Mouse (Mus musculus) CH12.LX (cell line): ENCODE data around the gene Ncor1. TPM values are rescaled to one million over a fixed set of nuclear protein-coding genes. Genes with fewer than 3 reads are reported as not detected.

Experiments
- DNase-seq: peaks from one replicate; pipeline ENCODE4 v3.0.0-alpha.2; 2013; ENCODE audit errors: extremely low read depth
- H3K27ac ChIP-seq: 2 replicates; pipeline ENCODE4 v1.5.1; 2012; ENCODE audit warnings: low read depth, mild to moderate bottlenecking, control low read depth, moderate library complexity; ENCODE audit not compliant: insufficient read depth
- H3K27me3 ChIP-seq: replicated peaks from 2 replicates; pipeline ENCODE3; 2012; ENCODE audit warnings: inconsistent platforms
- H3K36me3 ChIP-seq, 2 experiments: replicated peaks in 1 of 2; 2 replicates each; pipeline versions ENCODE3 to v1.6.1; 2012; ENCODE audit warnings: inconsistent platforms in 1 of 2, low read length in 1 of 2, mild to moderate bottlenecking in 1 of 2, mixed read lengths in 1 of 2, moderate library complexity in 1 of 2; ENCODE audit not compliant: control insufficient read depth in 1 of 2, insufficient read depth in 1 of 2
- H3K4me1 ChIP-seq, 2 experiments: 2 replicates each; pipeline ENCODE4 v1.6.1; 2012; ENCODE audit warnings: inconsistent platforms in 1 of 2, moderate library complexity in 1 of 2; ENCODE audit not compliant: insufficient read depth in 2 of 2, control insufficient read depth in 1 of 2
- H3K4me2 ChIP-seq: 2 replicates; pipeline ENCODE4 v1.6.1; 2012; ENCODE audit warnings: low read depth, mild to moderate bottlenecking, control low read depth; ENCODE audit not compliant: poor library complexity, insufficient read depth, severe bottlenecking
- H3K4me3 ChIP-seq, 3 experiments: fragments of 150-350 bp in 1 of 3; sonication (generic) in 1 of 3; replicated peaks in 1 of 3; 2 replicates each; pipeline versions ENCODE3 to v1.5.1; 2011 to 2012; ENCODE audit warnings: low read depth in 2 of 3, low read length in 2 of 3, mild to moderate bottlenecking in 2 of 3, moderate library complexity in 2 of 3, control low read depth in 1 of 3, improper control_type of control experiment in 1 of 3, inconsistent platforms in 1 of 3, mixed read lengths in 1 of 3; ENCODE audit not compliant: poor library complexity in 1 of 3
- H3K79me2 ChIP-seq: replicated peaks from 2 replicates; pipeline ENCODE4 v1.6.1; 2012; ENCODE audit warnings: mild to moderate bottlenecking, moderate library complexity; ENCODE audit not compliant: control insufficient read depth, poor library complexity, insufficient read depth, severe bottlenecking; ENCODE audit errors: extremely low read depth
- H3K9ac ChIP-seq: 2 replicates; pipeline ENCODE4 v1.6.1; 2012; ENCODE audit warnings: low read depth, mild to moderate bottlenecking, control low read depth, moderate library complexity; ENCODE audit not compliant: insufficient read depth
- H3K9me3 ChIP-seq: replicated peaks from 2 replicates; pipeline ENCODE3; 2012; ENCODE audit warnings: low read length, inconsistent platforms, mixed read lengths
- BHLHE40 ChIP-seq: IDR thresholded peaks from 2 replicates; pipeline ENCODE4 v1.6.1; 2011; ENCODE audit warnings: mild to moderate bottlenecking, low read depth, low read length, improper control_type of control experiment
- CHD2 ChIP-seq: IDR thresholded peaks from 2 replicates; pipeline ENCODE4 v1.6.1; 2011; ENCODE audit warnings: low read length, improper control_type of control experiment
- CTCF ChIP-seq, 2 experiments: IDR thresholded peaks in 1 of 2; conservative IDR thresholded peaks in 1 of 2; 2 replicates each; pipeline ENCODE4 v1.5.1; 2011 to 2012; ENCODE audit warnings: low read depth in 2 of 2, low read length in 2 of 2, improper control_type of control experiment in 1 of 2, inconsistent platforms in 1 of 2, mild to moderate bottlenecking in 1 of 2, moderate library complexity in 1 of 2
- E2F4 ChIP-seq: IDR thresholded peaks from 2 replicates; pipeline ENCODE4 v1.6.1; 2011; ENCODE audit warnings: low read depth, low read length, improper control_type of control experiment; ENCODE audit not compliant: insufficient replicate concordance
- ETS1 ChIP-seq: conservative IDR thresholded peaks from 2 replicates; pipeline ENCODE4 v1.6.1; 2012; ENCODE audit warnings: low read depth, mild to moderate bottlenecking, inconsistent platforms, low read length, improper control_type of control experiment, moderate library complexity
- GABPA ChIP-seq: IDR thresholded peaks from 2 replicates; pipeline ENCODE4 v1.6.1; 2012; ENCODE audit warnings: low read depth, low read length, improper control_type of control experiment, inconsistent platforms; ENCODE audit not compliant: insufficient replicate concordance
- HCFC1 ChIP-seq: IDR thresholded peaks from 2 replicates; pipeline ENCODE4 v1.6.1; 2012; ENCODE audit warnings: low read depth, mild to moderate bottlenecking, inconsistent platforms, low read length, improper control_type of control experiment
- JUND ChIP-seq: conservative IDR thresholded peaks from 2 replicates; pipeline ENCODE4 v1.6.1; 2011; ENCODE audit warnings: low read depth, low read length, improper control_type of control experiment
- KAT2A ChIP-seq: IDR thresholded peaks from 2 replicates; pipeline ENCODE4 v1.6.1; 2012; ENCODE audit warnings: low read length, improper control_type of control experiment, inconsistent platforms; ENCODE audit not compliant: insufficient replicate concordance
- MAX ChIP-seq: IDR thresholded peaks from 2 replicates; pipeline ENCODE4 v1.6.1; 2011; ENCODE audit warnings: low read length, improper control_type of control experiment
- MXI1 ChIP-seq: IDR thresholded peaks from 2 replicates; pipeline ENCODE4 v1.6.1; 2011; ENCODE audit warnings: mild to moderate bottlenecking, low read depth, low read length, improper control_type of control experiment
- MYC ChIP-seq: IDR thresholded peaks from 2 replicates; pipeline ENCODE4 v1.6.1; 2011; ENCODE audit warnings: low read depth, mild to moderate bottlenecking, improper control_type of control experiment, low read length
- NELFE ChIP-seq: IDR thresholded peaks from 2 replicates; pipeline ENCODE4 v1.6.1; 2011; ENCODE audit warnings: low read depth, low read length, improper control_type of control experiment
- NRF1 ChIP-seq: IDR thresholded peaks from 2 replicates; pipeline ENCODE4 v1.6.1; 2014; ENCODE audit warnings: low read depth, mild to moderate bottlenecking, inconsistent platforms, low read length, improper control_type of control experiment, moderate library complexity
- PAX5 ChIP-seq: IDR thresholded peaks from 2 replicates; pipeline ENCODE4 v1.6.1; 2012; ENCODE audit warnings: low read length, inconsistent platforms, mixed read lengths
- POLR2A ChIP-seq: IDR thresholded peaks from 2 replicates; pipeline ENCODE4 v1.6.1; 2011; ENCODE audit warnings: low read depth, mild to moderate bottlenecking, improper control_type of control experiment, low read length
- POLR2AphosphoS2 ChIP-seq: IDR thresholded peaks from 2 replicates; pipeline ENCODE4 v1.6.1; 2011; ENCODE audit warnings: low read depth, low read length, improper control_type of control experiment
- RAD21 ChIP-seq: IDR thresholded peaks from 2 replicates; pipeline ENCODE4 v1.6.1; 2011; ENCODE audit warnings: low read depth, mild to moderate bottlenecking, low read length, improper control_type of control experiment, moderate library complexity
- RCOR1 ChIP-seq: conservative IDR thresholded peaks from 2 replicates; pipeline ENCODE4 v1.6.1; 2012; ENCODE audit warnings: low read depth, mild to moderate bottlenecking, inconsistent platforms, low read length, improper control_type of control experiment
- SIN3A ChIP-seq: IDR thresholded peaks from 2 replicates; pipeline ENCODE4 v1.6.1; 2012; ENCODE audit warnings: low read length, improper control_type of control experiment, inconsistent platforms
- SMC3 ChIP-seq: IDR thresholded peaks from 2 replicates; pipeline ENCODE4 v1.6.1; 2011; ENCODE audit warnings: low read depth, low read length, improper control_type of control experiment
- TBP ChIP-seq: conservative IDR thresholded peaks from 2 replicates; pipeline ENCODE4 v1.6.1; 2011; ENCODE audit warnings: low read depth, low read length, improper control_type of control experiment
- TCF12 ChIP-seq: IDR thresholded peaks from 2 replicates; pipeline ENCODE4 v1.6.1; 2014; ENCODE audit warnings: low read depth, mild to moderate bottlenecking, inconsistent platforms, low read length, improper control_type of control experiment
- USF1 ChIP-seq: IDR thresholded peaks from 2 replicates; pipeline ENCODE4 v1.6.1; 2014; ENCODE audit warnings: low read depth, mild to moderate bottlenecking, inconsistent platforms, low read length, improper control_type of control experiment
- USF2 ChIP-seq: conservative IDR thresholded peaks from 2 replicates; pipeline ENCODE4 v1.6.1; 2011; ENCODE audit warnings: low read depth, low read length, improper control_type of control experiment
- ZKSCAN1 ChIP-seq: IDR thresholded peaks from 2 replicates; pipeline ENCODE4 v1.6.1; 2012; ENCODE audit warnings: low read depth, inconsistent platforms, low read length, improper control_type of control experiment, borderline replicate concordance
- ZMIZ1 ChIP-seq: IDR thresholded peaks from 2 replicates; pipeline ENCODE4 v1.6.1; 2012; ENCODE audit warnings: low read depth, mild to moderate bottlenecking, inconsistent platforms, low read length, improper control_type of control experiment
- ZNF384 ChIP-seq: IDR thresholded peaks from 2 replicates; pipeline ENCODE4 v1.6.1; 2012; ENCODE audit warnings: low read depth, low read length, improper control_type of control experiment, inconsistent platforms
- dilution Hi-C: fragments of 300-500 bp; cut with MboI; formaldehyde crosslinking; loops from 2 replicates; pipeline ENCODE4 v1.14.3; 2020; ENCODE audit warnings: low sequenced_read_pairs; ENCODE audit not compliant: extremely low pct_unique_long_range_greater_than_20kb, extremely low pct_ligation_motif_present
- in situ Hi-C: fragments of 300-500 bp; cut with MboI; formaldehyde crosslinking; loops from 3 replicates; pipeline ENCODE4 v1.14.3; 2019; ENCODE audit warnings: low sequenced_read_pairs, low pct_ligation_motif_present, low pct_unique_long_range_greater_than_20kb, mixed read lengths
- polyA plus RNA-seq: library from polyadenylated mRNA; unstranded; fragments of >175 nt; gene quantifications from 2 replicates; pipeline ENCODE4 v1.2.1, GENCODE M21; 2012; ENCODE audit warnings: low read depth; ENCODE audit not compliant: insufficient read length
- total RNA-seq, 2 experiments: library from RNA; depleted of rRNA; stranded (reverse); fragments of 300-350 nt in 1 of 2; fragments of >200 nt in 1 of 2; gene quantifications; 2 replicates each; pipeline ENCODE4 v1.2.3; 2012 to 2014

Ncor1 gene
- total and polyA plus RNA-seq, 3 experiments, result 76.3 to 232 (median 83.8) TPM

- H3K79me2 ChIP-seq, result peaks cover 2% of the 10 kb centered on the region; the same call in 1 of the 2 replicates
- H3K9me3 ChIP-seq, result no peaks in the 10 kb centered on the region
- in situ Hi-C loops (no loop called here), dilution Hi-C loops (no loop called here)
- peaks cover 2 to 25% of the 10 kb centered on the region in 2 experiments; a peak in 2 of 4 replicates for H3K4me1 ChIP-seq
- H3K9ac ChIP-seq, result no peak overlapping the region
- H3K36me3 ChIP-seq, result peaks cover 0 to 6% of the 10 kb centered on the region in 2 experiments
- H3K4me2 ChIP-seq, result no peak overlapping the region
- no peak for DNase-seq
- H3K27ac ChIP-seq, result no peak overlapping the region
- H3K27me3 ChIP-seq, result no peaks in the 10 kb centered on the region
- TF ChIP-seq HCFC1 (no peak), USF2 (no peak), SIN3A (no peak), NELFE (no peak), ZKSCAN1 (no peak), ETS1 (no peak), RAD21 (no peak), MYC (no peak), USF1 (no peak), SMC3 (no peak), ZMIZ1 (no peak), ZNF384 (no peak), TBP (no peak)
- H3K4me3 ChIP-seq, result no peak overlapping the region
Measured at GRCm38 (mm10) chr11:62466546-62466945, 8.2 kb upstream of the Ncor1 start.

GRCm38 (mm10) chr11:62465849-62466248 is 7.5 kb upstream of the Ncor1 start:
- dilution Hi-C loops (no loop called here), in situ Hi-C loops (no loop called here)
- no peaks in the 10 kb centered on the region for H3K9me3 ChIP-seq
- H3K27me3 ChIP-seq, result no peaks in the 10 kb centered on the region
- no peak for DNase-seq
- H3K4me1 ChIP-seq, result peaks cover 0 to 25% of the 10 kb centered on the region in 2 experiments; a peak in 2 of 4 replicates
- no peak overlapping the region for H3K27ac ChIP-seq
- H3K9ac ChIP-seq, result no peak overlapping the region
- H3K4me3 ChIP-seq, result no peak overlapping the region
- H3K4me2 ChIP-seq, result no peak overlapping the region
- TF ChIP-seq RAD21 (no peak), JUND (no peak), GABPA (no peak), POLR2AphosphoS2 (no peak), TCF12 (no peak), NRF1 (no peak), USF2 (no peak), BHLHE40 (no peak), RCOR1 (no peak), MXI1 (no peak), E2F4 (no peak), PAX5 (no peak), KAT2A (no peak), MAX (no peak), POLR2A (no peak), CTCF (conservative IDR thresholded peaks at IDR 0.05 in 1 of 2, IDR thresholded peaks at IDR 0.05 in 1 of 2; ENCODE audit: low read depth in 2 of 2, low read length in 2 of 2) (no peak), HCFC1 (no peak), NELFE (no peak), CHD2 (no peak)
- no peaks in the 10 kb centered on the region; the same call in 1 of the 2 replicates for H3K79me2 ChIP-seq
- H3K36me3 ChIP-seq, result peaks cover 0 to 8% of the 10 kb centered on the region in 2 experiments
